Mouse (Mus musculus) liver, embryonic 15.5 days (tissue): Measurements from ENCODE around the gene Epha3. TPM values are rescaled to one million over a fixed set of nuclear protein-coding genes. Genes with fewer than 3 reads are reported as not detected.

ENCODE experiments used
- ATAC-seq: fragments of 200-750 bp; cut with Nextera tagmentation; 2 replicates; pipeline ENCODE4 v1.8.0; 2017; ENCODE audit warnings: moderate number of reproducible peaks, mild to moderate bottlenecking, moderate library complexity; ENCODE audit not compliant: insufficient read depth
- H3K27ac ChIP-seq: fragments of 300-500 bp; sonication (generic); replicated peaks from 2 replicates; pipeline ENCODE4 v1.5.1; 2015; ENCODE audit warnings: mild to moderate bottlenecking, inconsistent platforms
- H3K27me3 ChIP-seq: fragments of 300-500 bp; sonication (generic); 2 replicates; pipeline ENCODE4 v1.6.1; 2015; ENCODE audit warnings: mild to moderate bottlenecking, inconsistent platforms
- H3K36me3 ChIP-seq: fragments of 300-500 bp; sonication (generic); replicated peaks from 2 replicates; pipeline ENCODE4 v1.6.1; 2015; ENCODE audit warnings: moderate library complexity, mild to moderate bottlenecking, inconsistent platforms
- H3K4me1 ChIP-seq: fragments of 300-500 bp; sonication (generic); replicated peaks from 2 replicates; pipeline ENCODE4 v1.6.1; 2015; ENCODE audit warnings: inconsistent platforms
- H3K4me2 ChIP-seq: fragments of 300-500 bp; sonication (generic); 2 replicates; pipeline ENCODE4 v1.6.1; 2015; ENCODE audit warnings: moderate library complexity, mild to moderate bottlenecking, inconsistent platforms
- H3K4me3 ChIP-seq: fragments of 300-500 bp; sonication (generic); replicated peaks from 2 replicates; pipeline ENCODE4 v1.5.1; 2015; ENCODE audit warnings: mild to moderate bottlenecking, inconsistent platforms
- H3K9ac ChIP-seq: fragments of 300-500 bp; sonication (generic); 2 replicates; pipeline ENCODE4 v1.6.1; 2015; ENCODE audit warnings: moderate library complexity, mild to moderate bottlenecking, inconsistent platforms
- H3K9me3 ChIP-seq: fragments of 300-500 bp; sonication (generic); replicated peaks from 2 replicates; pipeline ENCODE4 v1.6.1; 2016; ENCODE audit warnings: inconsistent platforms
- WGBS: fragments of 180-500 bp; shearing (Covaris S2); methylation state at CpG from one replicate; pipeline ENCODE4 v1.1.7; 2015; ENCODE audit warnings: mixed read lengths; ENCODE audit not compliant: insufficient replicate concordance; 5-methylcytosine and 5-hydroxymethylcytosine counted together
- polyA plus RNA-seq: library from polyadenylated mRNA; unstranded; fragments of >200 nt; fragmentation: Nextera tagmentation; extraction: Ambion mirVana; gene quantifications from 2 replicates; pipeline ENCODE4 v1.2.1, GENCODE M21; 2015

Gene Epha3
- 0.67 and 0.68 TPM in 2 replicates for polyA plus RNA-seq

DNA sequence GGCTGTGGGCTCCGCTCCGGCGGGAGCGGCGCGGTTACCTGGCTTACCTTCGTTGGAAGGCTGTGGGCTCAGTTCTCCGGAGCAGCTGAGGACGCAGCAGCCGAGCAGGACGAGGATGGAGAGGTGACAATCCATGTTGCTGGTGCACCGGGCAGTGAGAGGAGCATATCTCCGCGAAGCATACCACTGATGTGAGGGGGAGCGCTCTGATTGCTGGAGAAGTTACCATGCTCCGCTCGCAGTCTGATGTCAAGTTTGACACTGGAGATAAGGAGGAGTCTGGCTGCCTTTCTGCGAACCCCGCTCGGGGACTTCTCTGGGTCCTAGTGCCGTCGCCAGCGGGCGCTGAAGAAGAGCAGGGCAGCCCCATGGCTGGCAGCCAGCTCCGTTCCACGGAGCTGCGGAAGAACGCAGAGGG lies at the start of gene Epha3:
Gene Epha3 (minus strand): TSS at position 263 of the 418 bp plus-strand sequence.
- Histone ChIP-seq H3K9ac (no peak within 1 kb of the TSS), H3K9me3 (no peaks in the 10 kb centered on the region), H3K27ac (no peak within 1 kb of the TSS), H3K4me1 (no peaks in the 10 kb centered on the region; the same call in 1 of the 2 replicates), H3K27me3 (peaks cover 9% of the 10 kb centered on the region), H3K4me2 (peak within 1 kb of the TSS; percentile 60), H3K36me3 (no peaks in the 10 kb centered on the region), H3K4me3 (peak within 1 kb of the TSS; percentile 37)
- under 1% methylated on average over 28 of the region's 28 CpGs for WGBS
- ATAC-seq = no peak

DNA sequence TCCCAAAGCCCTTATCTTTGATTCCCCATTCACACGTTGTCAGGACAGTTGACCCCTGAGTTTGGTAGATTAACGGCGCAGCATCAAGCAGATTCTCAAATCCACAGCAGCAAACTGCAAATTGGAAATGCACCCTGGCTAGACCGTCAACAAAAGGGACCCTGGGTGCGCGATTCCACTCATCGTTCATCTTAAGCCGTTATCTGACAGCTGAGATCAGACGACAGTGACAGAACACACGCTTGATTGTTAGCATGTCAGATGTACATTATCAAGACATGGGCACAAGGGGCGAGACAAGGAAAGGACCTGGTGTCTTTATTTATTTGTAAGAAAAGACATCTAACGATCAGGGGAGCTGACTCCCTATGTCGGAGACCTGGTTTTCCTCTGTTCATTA lies 39.5 kb upstream of the Epha3 start:
- no peak overlapping the region for H3K9ac ChIP-seq
- no peak overlapping the region for H3K4me2 ChIP-seq
- H3K27me3 ChIP-seq = no peaks in the 10 kb centered on the region
- H3K4me1 ChIP-seq = no peaks in the 10 kb centered on the region
- H3K4me3 ChIP-seq = no peak overlapping the region
- no peak overlapping the region for H3K27ac ChIP-seq
- ATAC-seq = no peak
- no peaks in the 10 kb centered on the region for H3K36me3 ChIP-seq
- WGBS = 59% methylated on average over 13 of the region's 13 CpGs
- H3K9me3 ChIP-seq = no peaks in the 10 kb centered on the region

DNA sequence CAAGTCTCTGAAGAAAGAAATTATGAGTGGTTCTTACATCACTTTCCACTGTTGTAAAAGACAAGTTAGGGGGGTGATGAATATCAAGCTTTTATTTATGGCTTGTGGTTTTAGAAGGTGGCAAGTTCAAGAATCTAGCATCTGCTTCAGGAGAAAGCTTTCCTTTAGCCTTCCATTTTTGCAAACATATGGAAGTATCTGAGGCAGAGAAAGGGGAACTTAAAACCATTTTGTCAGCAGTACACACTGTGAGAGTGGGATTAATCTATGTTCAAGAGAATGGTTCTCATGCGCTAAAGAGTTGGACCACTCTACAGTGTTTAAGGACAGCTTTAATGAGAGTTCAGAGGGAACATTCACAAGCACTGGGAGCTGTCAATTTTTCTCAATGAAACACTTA lies 17.2 kb upstream of the Epha3 start:
- H3K4me1 ChIP-seq = no peaks in the 10 kb centered on the region
- H3K9ac ChIP-seq = no peak overlapping the region
- ATAC-seq = no peak
- no peaks in the 10 kb centered on the region for H3K36me3 ChIP-seq
- H3K4me3 ChIP-seq = no peak overlapping the region
- H3K27me3 ChIP-seq = no peaks in the 10 kb centered on the region
- H3K9me3 ChIP-seq = no peaks in the 10 kb centered on the region
- no peak overlapping the region for H3K27ac ChIP-seq
- no peak overlapping the region for H3K4me2 ChIP-seq
- WGBS = 65% methylated on average over 1 of the region's 1 CpGs

DNA sequence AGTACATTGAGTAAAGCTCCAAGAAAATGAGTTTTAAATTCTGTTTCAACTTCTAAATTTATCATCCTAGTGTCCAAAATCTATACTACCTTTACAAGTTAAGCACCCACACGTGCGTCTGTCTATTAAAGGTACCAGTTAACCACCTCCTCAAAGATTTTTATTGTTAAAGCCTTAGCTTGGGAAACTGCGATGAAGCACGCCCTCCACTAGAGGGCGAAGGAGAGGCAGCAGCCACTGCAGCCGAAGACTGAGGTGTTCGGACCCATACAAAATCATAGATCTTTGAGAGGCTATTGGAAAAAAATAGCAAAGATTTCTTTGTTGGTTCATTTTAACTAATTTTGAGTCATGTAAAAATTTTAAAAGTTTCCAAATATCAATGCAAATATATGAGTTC lies 8.3 kb upstream of the Epha3 start:
- Histone ChIP-seq H3K4me1 (no peaks in the 10 kb centered on the region), H3K9me3 (no peaks in the 10 kb centered on the region), H3K27me3 (no peaks in the 10 kb centered on the region), H3K9ac (no peak overlapping the region), H3K27ac (no peak overlapping the region), H3K36me3 (no peaks in the 10 kb centered on the region), H3K4me2 (no peak overlapping the region), H3K4me3 (no peak overlapping the region)
- 12% methylated on average over 7 of the region's 7 CpGs for WGBS
- ATAC-seq = no peak

DNA sequence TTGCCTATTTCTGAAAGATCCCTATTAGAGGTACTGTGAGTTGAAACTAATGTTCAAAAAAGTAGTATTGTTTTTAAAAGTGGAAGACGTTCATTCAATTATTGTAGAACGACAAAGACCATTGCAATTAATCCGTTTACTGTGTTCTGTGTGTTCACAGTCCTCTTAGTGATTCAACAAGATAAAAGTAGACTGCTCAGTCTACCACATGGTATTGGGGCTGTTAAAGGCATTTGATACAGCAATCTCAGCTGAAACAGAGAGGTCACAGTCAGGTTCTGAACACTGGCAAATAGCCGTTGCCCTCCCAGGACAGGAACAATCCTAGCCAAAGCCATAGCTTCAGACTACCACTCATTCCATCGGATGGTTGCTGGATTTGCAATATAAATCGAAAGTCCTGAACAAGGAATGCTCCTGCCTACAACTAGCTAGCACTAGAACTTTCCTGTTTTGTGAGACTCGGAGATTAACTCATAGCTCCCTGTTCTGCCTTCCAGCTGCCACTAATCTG lies 545 bp upstream of the Epha3 start:
- no peak overlapping the region for H3K9ac ChIP-seq
- H3K9me3 ChIP-seq = no peaks in the 10 kb centered on the region
- peaks cover 9% of the 10 kb centered on the region for H3K27me3 ChIP-seq
- peak overlapping the region; percentile 37; the same call in 1 of the 2 replicates for H3K4me3 ChIP-seq
- peak overlapping the region; percentile 60 for H3K4me2 ChIP-seq
- H3K4me1 ChIP-seq = no peaks in the 10 kb centered on the region; the same call in 1 of the 2 replicates
- no peak for ATAC-seq
- no peaks in the 10 kb centered on the region for H3K36me3 ChIP-seq
- no peak overlapping the region for H3K27ac ChIP-seq
- WGBS = 28% methylated on average over 7 of the region's 7 CpGs

DNA sequence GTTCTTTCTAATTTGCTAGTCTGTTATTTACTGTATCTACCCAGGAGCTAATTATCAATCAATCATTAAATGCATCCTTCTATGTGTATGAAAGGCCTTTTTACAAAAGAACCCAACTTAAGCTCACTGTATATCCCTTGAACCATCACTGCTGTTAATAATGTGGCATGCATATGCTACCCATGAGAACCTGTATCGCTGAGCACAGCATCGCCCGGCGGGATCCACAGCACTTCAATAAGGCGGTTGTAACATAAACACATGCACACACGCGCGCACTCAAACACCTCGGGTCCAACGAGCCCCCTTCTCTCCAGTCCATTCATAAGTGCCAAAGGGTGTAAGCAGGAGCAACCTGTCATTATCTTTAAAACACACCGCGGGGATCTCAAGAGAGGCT lies 794 bp downstream of the Epha3 start:
- Histone ChIP-seq H3K4me2 (no peak overlapping the region), H3K27me3 (peaks cover 9% of the 10 kb centered on the region)

DNA sequence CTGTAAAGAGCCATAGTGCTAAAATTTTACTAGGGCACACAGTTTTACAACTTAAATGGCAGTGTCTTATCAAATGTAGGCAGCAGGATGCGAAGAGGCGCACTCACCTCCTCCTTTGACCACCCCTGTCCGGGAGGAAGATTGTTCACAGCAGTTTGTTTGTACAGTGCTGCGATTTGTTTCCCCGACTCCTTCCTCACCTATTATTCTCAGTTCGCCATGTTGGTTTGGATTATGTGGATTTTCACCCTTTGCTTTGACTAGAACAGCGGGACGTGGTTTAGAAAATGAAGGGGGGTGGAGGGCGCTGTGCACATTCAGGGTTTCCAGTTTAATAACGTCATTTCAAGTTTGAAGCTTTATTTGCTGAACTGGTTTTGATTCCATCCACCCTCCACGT lies 6.4 kb downstream of the Epha3 start:
- ATAC-seq = no peak
- H3K4me1 ChIP-seq = no peaks in the 10 kb centered on the region
- WGBS = 1% methylated on average over 11 of the region's 11 CpGs
- peak overlapping the region; percentile 54 for H3K4me2 ChIP-seq
- H3K27me3 ChIP-seq = peaks cover 16% of the 10 kb centered on the region
- H3K9me3 ChIP-seq = no peaks in the 10 kb centered on the region
- no peaks in the 10 kb centered on the region for H3K36me3 ChIP-seq
- no peak overlapping the region for H3K9ac ChIP-seq
- H3K27ac ChIP-seq = no peak overlapping the region
- H3K4me3 ChIP-seq = peak overlapping the region; percentile 36; the same call in 1 of the 2 replicates

More for the DNA sequence above, 794 bp downstream of the Epha3 start:
- Histone ChIP-seq H3K36me3 (no peaks in the 10 kb centered on the region), H3K4me3 (no peak overlapping the region), H3K4me1 (no peaks in the 10 kb centered on the region; the same call in 1 of the 2 replicates), H3K9ac (no peak overlapping the region), H3K27ac (no peak overlapping the region), H3K9me3 (no peaks in the 10 kb centered on the region)
- WGBS = 6% methylated on average over 12 of the region's 12 CpGs
- no peak for ATAC-seq

DNA sequence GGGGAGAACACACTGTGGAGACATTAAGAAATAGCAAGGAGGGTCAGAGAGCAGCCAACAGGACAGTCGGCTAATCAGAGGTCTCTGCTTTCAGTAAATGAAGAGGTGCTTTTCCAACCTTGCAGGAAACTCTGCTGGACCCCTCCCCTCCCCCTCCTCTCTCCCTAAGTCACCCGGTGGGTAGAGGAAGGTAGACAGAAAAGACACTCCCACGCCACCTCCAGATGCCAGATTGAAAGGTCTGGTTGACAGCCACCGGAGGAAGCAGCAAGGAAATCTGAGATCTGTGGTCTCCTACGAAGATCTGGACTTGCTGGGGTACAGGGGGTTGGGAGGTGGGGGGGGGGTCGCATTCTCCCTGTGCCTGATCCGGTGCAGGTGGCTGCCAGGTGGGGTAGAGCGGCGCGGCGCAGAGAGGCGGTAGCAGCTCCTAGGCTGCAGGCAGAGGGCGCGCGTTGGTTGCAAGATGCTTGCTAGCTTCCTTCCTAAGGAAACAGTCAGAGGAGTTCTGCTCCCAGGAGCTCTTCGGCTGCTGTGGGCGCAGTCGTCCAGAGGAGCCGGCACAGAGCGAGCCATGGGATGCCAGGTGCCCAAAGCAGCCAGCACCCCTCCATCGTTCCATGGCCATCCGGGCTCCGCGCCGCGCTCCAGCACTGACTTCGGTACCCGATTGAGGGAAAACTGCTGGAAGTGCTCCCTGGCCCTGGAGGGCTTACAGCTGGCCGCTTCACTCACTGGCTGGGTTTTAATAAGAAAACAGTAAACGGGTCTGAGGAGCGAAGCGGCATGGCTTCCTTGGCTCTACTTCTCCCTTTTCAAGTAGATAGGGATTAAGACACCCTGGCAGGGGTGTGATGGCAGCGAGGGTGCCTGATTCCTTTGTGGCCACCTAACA lies 7.1 kb downstream of the Epha3 start:
- H3K4me3 ChIP-seq = peak overlapping the region; percentile 36
- peak overlapping the region; percentile 54 for H3K4me2 ChIP-seq
- H3K36me3 ChIP-seq = no peaks in the 10 kb centered on the region
- H3K9ac ChIP-seq = no peak overlapping the region
- 2% methylated on average over 33 of the region's 33 CpGs for WGBS
- peaks cover 16% of the 10 kb centered on the region for H3K27me3 ChIP-seq
- no peak overlapping the region for H3K27ac ChIP-seq
- no peaks in the 10 kb centered on the region for H3K4me1 ChIP-seq
- no peak for ATAC-seq
- no peaks in the 10 kb centered on the region for H3K9me3 ChIP-seq

DNA sequence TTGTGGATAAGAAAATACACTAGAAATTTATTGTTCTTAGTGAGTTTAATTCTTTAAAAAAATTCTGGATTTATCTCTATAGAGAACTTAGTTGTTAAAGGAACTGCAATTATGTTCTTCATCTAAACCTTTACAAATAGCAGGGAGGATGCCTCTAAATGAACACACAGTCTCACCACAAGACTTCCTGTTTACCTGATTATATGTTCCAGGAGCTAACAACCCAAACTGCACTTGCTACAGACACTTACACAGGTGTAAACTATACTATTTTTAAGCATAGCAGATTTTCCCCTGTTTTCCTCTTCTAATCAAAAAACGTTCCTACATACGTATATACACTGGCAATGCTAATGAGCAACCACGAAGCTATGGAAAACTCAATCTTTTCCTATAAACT lies 13.7 kb downstream of the Epha3 start:
- no peak overlapping the region for H3K4me3 ChIP-seq
- H3K36me3 ChIP-seq = no peaks in the 10 kb centered on the region
- no peaks in the 10 kb centered on the region for H3K9me3 ChIP-seq
- no peak overlapping the region for H3K4me2 ChIP-seq
- H3K27ac ChIP-seq = no peak overlapping the region
- no peak for ATAC-seq
- H3K27me3 ChIP-seq = no peaks in the 10 kb centered on the region
- 68% methylated on average over 3 of the region's 3 CpGs for WGBS
- H3K4me1 ChIP-seq = no peaks in the 10 kb centered on the region
- H3K9ac ChIP-seq = no peak overlapping the region

DNA sequence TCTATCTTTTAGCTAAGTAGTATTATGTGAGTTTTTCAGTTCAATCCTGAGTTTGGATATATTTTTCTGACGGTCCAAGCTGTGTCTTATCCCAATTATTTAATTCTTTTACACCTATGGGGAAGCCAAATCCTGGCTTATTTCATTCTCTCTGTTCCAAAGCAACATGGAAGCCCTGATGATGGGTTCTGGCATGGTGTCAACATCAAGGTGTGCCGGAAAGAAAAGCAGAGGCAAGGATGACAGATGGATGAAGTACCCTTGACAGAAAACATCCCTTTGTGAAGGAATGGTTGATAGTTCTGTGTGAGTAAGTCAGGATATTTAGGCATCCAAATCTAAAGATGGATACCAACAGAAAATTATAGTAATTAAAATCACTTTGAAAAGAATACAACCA lies 21.1 kb downstream of the Epha3 start:
- Histone ChIP-seq H3K36me3 (no peaks in the 10 kb centered on the region), H3K27me3 (no peaks in the 10 kb centered on the region), H3K9me3 (no peaks in the 10 kb centered on the region), H3K4me1 (no peaks in the 10 kb centered on the region), H3K9ac (no peak overlapping the region), H3K4me2 (no peak overlapping the region), H3K4me3 (no peak overlapping the region), H3K27ac (no peak overlapping the region)
- 65% methylated on average over 2 of the region's 2 CpGs for WGBS
- no peak for ATAC-seq

DNA sequence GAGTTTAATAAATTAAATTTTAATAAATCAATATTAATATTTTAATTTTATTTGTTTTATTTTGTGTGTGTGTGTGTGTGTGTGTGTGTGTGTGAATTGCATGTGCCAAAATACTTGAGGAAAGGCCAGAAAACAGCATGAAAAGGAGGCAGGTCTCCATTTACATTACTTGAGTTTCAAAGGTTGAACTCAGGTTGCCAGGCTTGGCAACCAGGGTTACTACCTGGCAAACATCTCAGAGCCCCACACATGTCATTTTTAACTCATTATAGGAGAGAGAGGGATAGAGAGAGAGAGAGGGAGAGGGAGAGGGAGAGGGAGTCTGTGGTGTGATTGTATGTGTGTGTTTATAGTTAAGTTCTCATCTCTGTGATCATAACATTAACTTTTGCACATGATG lies 26.5 kb downstream of the Epha3 start:
- H3K9me3 ChIP-seq = no peaks in the 10 kb centered on the region
- no peak overlapping the region for H3K4me3 ChIP-seq
- H3K4me2 ChIP-seq = no peak overlapping the region
- H3K36me3 ChIP-seq = no peaks in the 10 kb centered on the region
- no peak overlapping the region for H3K9ac ChIP-seq
- no peaks in the 10 kb centered on the region for H3K4me1 ChIP-seq
- no peaks in the 10 kb centered on the region for H3K27me3 ChIP-seq
- no peak for ATAC-seq
- no peak overlapping the region for H3K27ac ChIP-seq
